Mouse (Mus musculus): Measurements from ENCODE around the gene Bdkrb1. TPM values are rescaled to one million over a fixed set of nuclear protein-coding genes. Genes with fewer than 3 reads are reported as not detected.

The Bdkrb1 gene
- polyA plus RNA-seq, 2 experiments from 2014 or later, result 1.0 to 1.1 TPM

- no peak for ATAC-seq
Observed at GRCm38 (mm10) chr12:105599098-105599497, 3.8 kb upstream of the Bdkrb1 start.

DNA sequence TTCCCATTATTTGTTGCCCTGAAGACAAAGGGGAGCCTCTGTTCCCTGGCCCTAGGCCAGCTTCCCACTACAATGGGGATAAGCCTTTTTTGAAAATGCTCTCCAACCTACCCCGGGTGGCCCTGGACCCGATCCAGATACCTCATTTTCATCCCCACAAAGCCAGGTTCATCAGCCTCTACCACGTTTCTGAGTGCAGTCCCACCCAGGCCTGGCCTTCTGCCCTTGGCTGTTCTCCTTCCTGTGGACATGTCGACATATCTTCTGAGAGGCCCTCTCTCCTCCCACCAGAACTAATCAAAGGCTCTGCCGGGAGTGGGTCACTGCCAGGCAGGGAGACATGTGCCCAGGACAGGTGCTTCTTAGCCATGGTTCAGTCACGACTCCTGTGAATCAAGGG, 1.3 kb upstream of the Bdkrb1 start:
- no peak for ATAC-seq

DNA sequence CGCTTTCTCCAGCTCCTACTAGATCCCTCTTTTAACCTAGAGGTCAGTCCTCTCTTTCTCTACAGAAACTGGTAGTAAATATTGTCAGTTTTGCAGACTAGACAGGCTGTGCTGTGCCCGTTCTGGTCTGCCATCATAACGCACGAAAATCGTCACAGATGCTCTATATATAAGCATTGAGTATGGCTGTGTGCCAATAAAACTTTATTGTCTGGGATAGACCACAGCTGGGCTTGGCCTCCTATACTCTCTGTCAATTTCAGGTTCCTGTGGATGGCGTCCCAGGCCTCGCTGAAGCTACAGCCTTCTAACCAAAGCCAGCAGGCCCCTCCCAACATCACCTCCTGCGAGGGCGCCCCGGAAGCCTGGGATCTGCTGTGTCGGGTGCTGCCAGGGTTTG, 1.0 kb downstream of the Bdkrb1 start:
- ATAC-seq, result no peak

GRCm38 (mm10) chr12:105605212-105605611, 2.3 kb downstream of the Bdkrb1 start:
- no peak for ATAC-seq

DNA sequence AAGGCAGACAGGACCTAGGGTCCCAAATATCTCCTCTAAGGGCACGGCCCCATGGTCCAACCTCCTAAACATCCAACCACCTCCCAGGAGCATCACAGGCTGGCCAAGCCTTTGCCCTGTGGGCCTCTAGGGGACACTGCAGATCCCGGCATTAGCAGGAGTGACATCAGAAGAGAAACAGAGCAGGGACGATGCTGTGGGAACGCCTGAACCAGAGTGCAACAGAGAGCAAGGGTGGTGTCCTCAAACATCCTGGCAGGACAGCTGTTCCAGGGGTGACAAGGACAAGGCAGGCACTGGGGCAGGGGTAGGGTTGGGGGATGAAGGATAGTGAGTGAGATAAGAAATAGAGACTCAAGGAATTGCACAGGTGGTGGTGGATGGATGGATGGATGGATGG, 4.0 kb downstream of the Bdkrb1 start:
- ATAC-seq, result no peak

- ATAC-seq, result no peak
Observed at GRCm38 (mm10) chr12:105611045-105611444, 8.2 kb downstream of the Bdkrb1 start.

DNA sequence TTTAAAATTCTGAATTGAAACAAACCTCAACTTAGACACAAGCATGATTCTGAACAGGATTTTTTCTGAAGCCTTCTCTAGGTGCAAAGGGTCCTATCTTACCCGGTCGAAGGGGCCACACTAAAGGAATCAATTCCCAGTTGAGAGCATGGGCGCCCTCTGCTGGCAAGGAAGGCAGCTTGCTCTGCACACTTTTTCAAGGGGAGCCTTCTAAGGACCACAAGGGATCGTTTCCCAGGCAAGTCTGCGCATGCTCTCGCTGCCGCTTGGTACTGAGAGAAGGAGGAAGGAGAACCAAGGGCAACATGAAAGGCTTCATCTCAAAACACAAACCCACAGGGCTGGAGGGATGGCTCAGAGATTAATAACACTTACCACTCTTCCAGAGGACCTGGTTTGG, 8.9 kb downstream of the Bdkrb1 start:
- no peak for ATAC-seq

GRCm38 (mm10) chr12:105613559-105613958, 10.7 kb downstream of the Bdkrb1 start:
- ATAC-seq, result no peak

DNA sequence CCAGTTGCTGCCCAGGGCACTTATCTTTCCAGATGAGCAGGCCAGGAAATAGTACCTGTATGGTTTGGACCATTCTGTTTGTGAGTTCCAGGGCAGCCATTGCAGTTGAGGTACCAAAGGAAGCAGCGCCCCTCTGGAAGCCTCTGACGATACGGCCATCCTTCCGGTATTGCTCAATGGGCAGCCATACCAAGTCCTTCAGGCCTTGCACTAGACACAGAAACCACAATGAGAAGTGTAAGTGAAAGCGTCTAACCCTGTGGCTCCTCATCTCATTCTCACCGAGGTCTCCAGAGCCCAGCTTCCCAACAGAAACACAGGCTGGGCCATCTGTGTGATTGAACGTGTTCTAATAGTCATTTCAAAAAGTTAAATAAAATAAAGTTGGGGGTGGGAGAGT, 19.2 kb downstream of the Bdkrb1 start:
- ATAC-seq, result no peak

GRCm38 (mm10) chr12:105622981-105623539, 20.2 kb downstream of the Bdkrb1 start:
- ATAC-seq, result no peak

- no peak for ATAC-seq
Observed at GRCm38 (mm10) chr12:105625798-105626197, 22.9 kb downstream of the Bdkrb1 start.

GRCm38 (mm10) chr12:105634374-105635067, 31.6 kb downstream of the Bdkrb1 start:
- ATAC-seq, result no peak

GRCm38 (mm10) chr12:105636551-105636950, 33.7 kb downstream of the Bdkrb1 start:
- no peak for ATAC-seq

GRCm38 (mm10) chr12:105637554-105637953, 34.7 kb downstream of the Bdkrb1 start:
- ATAC-seq, result no peak

- ATAC-seq, result no peak
Observed at GRCm38 (mm10) chr12:105642770-105643321, 40.0 kb downstream of the Bdkrb1 start.

Other genes with a start within 250 kb of the Bdkrb1 start
- gene D430019H16Rik, start 149.2 kb upstream of the Bdkrb1 start, polyA plus RNA-seq (2017; shearing (Covaris generic)), result under 1 TPM; 0.26 to 0.51 TPM
- gene Bdkrb2, start 39.9 kb upstream of the Bdkrb1 start, polyA plus RNA-seq (2017; shearing (Covaris generic)), result not detected
- gene Gskip, start 81.7 kb downstream of the Bdkrb1 start, polyA plus RNA-seq (2017; shearing (Covaris generic)), result 10 to 100 TPM; 51.6 to 52.4 TPM
- 10 to 100 TPM in 1 of 2 experiments, 1 to 10 TPM in 1; 8.9 to 12.8 TPM for gene Atg2b, start 82.1 kb downstream of the Bdkrb1 start, polyA plus RNA-seq (2017; shearing (Covaris generic))
- under 1 TPM; 0.62 to 0.98 TPM for gene Ak7, start 102.9 kb downstream of the Bdkrb1 start, polyA plus RNA-seq (2017; shearing (Covaris generic))
- 100 to 1,000 TPM; 109 to 124 TPM for gene Papola, start 181.6 kb downstream of the Bdkrb1 start, polyA plus RNA-seq (2017; shearing (Covaris generic))

All from activated CD4-positive, CD25-positive, alpha-beta regulatory T cell, adult 4 months (primary cell).